Mouse (Mus musculus): ENCODE measurements around the gene Fbxl17. TPM values are rescaled to one million over a fixed set of nuclear protein-coding genes. Genes with fewer than 3 reads are reported as not detected.

Fbxl17 gene
- total RNA-seq, 2 experiments from 2014 or later, result 33.2 to 36.1 TPM

GRCm38 (mm10) chr17:63046401-63046800 lies 453.4 kb downstream of the Fbxl17 start:
- peak; percentile 56 to 65 for DNase-seq

DNA sequence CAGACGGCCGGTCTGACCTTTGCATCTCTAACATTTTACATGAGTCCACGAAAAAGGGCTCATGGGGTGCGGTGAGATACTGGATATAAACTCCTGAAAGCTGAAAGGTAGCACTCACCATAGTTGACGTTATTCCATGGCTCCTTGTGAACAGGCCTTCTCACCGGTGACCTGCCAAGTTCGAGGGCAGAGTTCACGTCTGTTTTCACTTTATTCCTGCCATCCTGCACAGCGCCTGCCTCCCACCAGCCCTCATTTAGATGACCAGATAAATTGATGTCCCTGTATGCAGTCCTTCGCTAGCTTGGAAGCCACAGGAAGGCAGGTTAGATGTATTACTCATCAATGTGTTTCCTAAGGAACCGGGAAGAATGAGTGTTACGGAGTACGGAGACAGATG lies 454.5 kb downstream of the Fbxl17 start:
- DNase-seq, result no peak

DNA sequence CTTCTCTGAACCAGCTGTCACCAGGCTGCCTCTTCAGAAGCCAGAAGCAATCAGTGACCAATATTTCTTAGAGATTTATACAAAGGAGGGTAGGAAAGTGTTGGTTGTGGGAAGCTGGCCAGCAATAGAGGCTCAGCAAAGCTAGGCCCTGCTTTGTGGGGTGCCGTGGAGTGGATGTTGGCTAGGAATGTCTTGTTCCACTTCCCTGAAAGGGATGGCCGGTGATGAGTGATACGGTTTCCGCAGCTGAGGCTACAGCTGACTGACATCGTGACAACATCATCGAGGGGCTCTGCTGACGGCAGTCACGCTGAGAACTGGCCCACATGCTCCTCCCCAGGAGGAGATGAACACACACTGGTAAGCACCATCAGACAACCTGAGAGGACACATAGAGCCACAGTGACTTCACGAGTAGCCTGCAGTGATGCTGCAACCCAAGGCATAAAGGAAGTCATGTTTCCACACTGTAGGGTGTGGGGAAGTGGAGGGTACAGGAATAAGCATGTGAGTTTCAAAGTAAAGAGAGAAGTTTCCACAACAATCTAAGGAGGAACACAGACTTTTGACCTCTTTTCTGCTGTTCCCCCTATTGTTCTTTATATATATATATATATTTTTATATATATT lies 456.7 kb downstream of the Fbxl17 start:
- DNase-seq, result no peak

DNA sequence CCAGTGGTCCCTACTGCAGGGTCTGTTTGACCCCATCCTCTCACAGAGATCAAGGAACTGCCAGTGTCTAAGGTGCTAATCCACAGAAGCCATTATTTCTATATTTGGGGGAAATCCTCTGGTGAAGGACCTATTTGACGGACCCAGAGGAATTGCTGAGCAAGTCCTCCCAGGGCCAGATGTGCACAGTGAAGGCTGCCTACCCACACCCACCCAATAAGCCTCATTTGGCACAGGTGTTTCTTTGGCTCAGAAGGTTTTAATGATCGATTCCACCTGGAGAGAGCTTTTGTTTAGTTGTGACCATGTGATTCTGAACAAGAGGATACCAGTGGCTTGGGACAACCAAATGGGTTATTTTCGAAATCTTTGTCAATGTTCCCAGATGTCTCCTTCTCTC lies 462.3 kb downstream of the Fbxl17 start:
- DNase-seq, result no peak

DNA sequence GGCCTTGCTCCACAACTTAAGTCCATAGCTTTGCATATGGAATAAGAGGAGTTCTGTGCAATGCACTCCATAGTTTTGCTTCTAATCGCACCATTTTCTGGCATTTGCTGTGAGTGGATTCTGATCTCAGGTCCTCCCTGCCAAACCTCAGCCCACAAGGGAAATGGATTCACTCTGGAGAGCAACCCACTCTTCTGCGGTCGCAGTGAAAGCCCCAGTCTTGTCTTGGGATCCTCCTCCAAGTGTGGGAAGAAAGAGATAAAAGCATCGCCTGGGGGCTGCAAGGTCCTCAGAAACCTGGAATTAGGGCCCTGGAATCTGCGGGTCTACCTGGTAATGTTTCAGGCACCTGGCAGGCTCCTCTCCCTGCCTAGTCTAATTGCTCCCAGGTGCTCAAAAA lies 466.7 kb downstream of the Fbxl17 start:
- DNase-seq, result no peak

GRCm38 (mm10) chr17:63029105-63029504 lies 470.7 kb downstream of the Fbxl17 start:
- no peak for DNase-seq

- no peak for DNase-seq
Observed at GRCm38 (mm10) chr17:63025238-63025637, 474.6 kb downstream of the Fbxl17 start.

- DNase-seq, result no peak
Observed at GRCm38 (mm10) chr17:63017605-63018167, 482.1 kb downstream of the Fbxl17 start.

DNA sequence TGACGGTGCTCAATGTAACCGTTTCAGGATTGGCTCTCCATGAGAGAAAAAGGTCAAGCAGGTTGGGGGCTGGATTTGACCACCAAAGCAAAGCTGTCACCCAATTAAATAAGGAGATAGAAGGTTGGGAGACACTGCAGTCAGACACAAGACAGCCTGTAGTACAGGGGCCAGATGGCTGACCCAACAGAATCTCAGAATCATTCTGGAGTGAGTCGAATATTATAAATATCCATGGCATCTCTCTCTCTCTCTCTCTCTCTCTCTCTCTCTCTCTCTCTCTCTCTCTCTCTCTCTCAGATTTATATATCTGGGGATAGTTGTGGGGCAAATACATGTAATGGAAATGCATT lies 487.3 kb downstream of the Fbxl17 start:
- DNase-seq, result no peak

DNA sequence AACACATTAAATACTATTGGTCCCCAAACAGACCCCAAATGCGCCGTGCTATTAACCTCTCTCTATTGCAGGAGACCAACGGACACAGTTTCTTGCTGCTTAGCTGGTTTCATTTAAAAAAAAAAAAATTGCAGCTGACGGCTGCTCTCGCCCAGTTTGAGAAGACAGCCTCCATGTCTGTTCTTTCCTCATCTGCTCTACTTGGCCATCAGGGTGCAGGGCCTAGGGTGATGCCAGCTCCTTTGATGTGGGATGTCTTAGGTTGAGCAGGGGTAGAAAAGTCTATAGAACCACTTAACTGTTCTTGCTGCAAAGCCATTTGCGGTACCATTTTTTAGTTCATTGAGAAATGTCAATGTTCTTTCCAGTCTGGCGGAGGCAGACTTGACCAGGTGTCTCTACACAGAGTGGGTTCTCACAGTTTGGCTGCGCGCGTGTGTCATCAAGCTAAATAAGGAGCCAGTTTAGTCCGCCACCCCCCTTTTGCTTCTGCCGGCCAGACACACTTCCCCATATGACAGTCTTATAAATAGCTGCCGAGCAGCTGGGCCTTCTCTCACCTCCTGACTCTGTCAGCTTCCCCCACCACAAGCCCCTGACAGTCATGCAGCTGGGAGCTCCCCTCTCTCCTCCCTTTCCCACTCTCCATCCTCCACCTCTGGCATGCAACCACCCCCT lies 487.8 kb downstream of the Fbxl17 start:
- no peak for DNase-seq

DNA sequence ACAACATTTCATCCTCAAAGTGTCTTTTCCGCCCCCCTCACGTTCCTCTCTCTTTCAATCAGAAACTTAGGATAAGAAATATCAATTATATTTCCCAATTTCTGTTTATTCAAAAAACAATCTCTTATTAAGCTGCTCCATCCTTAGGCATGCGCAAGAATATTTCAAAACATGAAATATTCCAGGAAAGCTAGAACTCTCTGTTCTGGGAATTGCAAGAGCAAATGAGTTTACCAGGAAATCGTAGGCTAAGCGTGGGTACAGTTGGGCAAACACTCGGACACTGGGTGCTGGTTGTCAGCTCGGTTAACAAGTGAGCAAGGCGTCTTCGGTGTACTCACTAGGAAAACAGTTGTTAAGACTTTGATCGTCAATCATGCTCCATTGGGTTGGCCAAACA lies 489.0 kb downstream of the Fbxl17 start:
- DNase-seq, result no peak

- no peak for DNase-seq
Observed at GRCm38 (mm10) chr17:63008788-63009187, 491.0 kb downstream of the Fbxl17 start.

DNA sequence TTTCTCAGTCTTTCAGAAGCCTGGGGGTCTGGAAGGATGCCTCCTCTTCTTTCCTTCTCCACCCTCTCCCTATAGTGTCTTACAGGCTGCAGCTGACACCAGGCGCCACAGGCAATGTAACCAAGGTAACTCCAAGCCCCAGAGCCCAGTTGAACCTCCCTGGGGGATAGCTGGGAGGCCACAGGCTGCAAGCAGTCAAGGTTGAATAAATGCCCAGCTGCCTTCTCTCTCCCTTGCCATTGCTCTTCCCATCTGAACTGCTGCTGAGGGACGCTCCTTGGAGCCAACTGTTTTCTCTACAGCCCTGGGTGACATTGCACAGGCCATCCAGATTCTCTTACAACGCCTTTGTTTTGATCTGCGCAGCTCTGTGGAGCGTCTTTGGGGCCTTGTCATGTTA lies 491.5 kb downstream of the Fbxl17 start:
- no peak for DNase-seq

GRCm38 (mm10) chr17:63007876-63008275 lies 491.9 kb downstream of the Fbxl17 start:
- DNase-seq, result no peak

Small RNAs within 50 kb of the gene (microRNA-seq; reads per million reads assigned to microRNA genes)
- gene Gm24813, result not detected
